Mouse (Mus musculus) gastrocnemius, postnatal 36 days (tissue): ENCODE data around the gene Prkn. TPM values are rescaled to one million over a fixed set of nuclear protein-coding genes. Genes with fewer than 3 reads are reported as not detected.

ENCODE experiments used
- DNase-seq, 2 experiments: peaks; one replicate each; pipeline ENCODE4 v3.0.0; 2022
- intact Hi-C: fragments of 180-260 bp; cut with DNase I; formaldehyde crosslinking; loops from one replicate; pipeline ENCODE4 v1.15.1; 2025
- total RNA-seq, 2 experiments: library from RNA; stranded (reverse); gene quantifications; 2 replicates each; pipeline ENCODE4 v1.2.3; 2021

Prkn gene
- total RNA-seq, 2 experiments from 2014 or later: 15.2 TPM

DNA sequence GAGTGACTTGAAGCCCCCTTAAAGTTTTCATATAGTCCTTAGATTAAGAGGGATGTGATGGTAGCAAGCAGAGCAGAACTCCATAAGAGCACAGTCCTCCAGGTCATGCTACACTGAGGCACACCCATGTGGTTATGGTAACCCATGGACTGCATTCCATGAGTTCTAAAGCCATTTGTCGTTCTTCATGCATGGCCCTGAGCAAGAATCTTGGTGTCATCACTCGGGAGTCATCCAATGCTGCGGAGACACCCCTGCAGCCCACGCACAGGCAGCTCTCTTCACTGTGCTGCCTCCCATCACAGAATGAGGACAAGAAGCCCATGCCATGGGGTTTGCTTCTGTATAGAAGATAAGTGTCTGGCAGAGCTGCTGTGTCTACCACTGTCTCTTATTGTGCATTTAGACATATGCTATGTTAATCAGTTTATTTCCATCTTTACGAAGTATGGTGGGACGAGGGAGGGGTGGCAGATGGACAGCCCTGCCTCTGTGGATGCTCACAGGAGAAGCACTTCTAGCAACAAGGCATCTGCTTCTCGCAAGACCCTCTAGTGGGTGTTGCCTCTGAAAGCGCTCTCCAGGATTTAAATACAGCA, 543.3 kb downstream of the Prkn start:
- DNase-seq: no peak
- intact Hi-C loops: no loop called here

DNA sequence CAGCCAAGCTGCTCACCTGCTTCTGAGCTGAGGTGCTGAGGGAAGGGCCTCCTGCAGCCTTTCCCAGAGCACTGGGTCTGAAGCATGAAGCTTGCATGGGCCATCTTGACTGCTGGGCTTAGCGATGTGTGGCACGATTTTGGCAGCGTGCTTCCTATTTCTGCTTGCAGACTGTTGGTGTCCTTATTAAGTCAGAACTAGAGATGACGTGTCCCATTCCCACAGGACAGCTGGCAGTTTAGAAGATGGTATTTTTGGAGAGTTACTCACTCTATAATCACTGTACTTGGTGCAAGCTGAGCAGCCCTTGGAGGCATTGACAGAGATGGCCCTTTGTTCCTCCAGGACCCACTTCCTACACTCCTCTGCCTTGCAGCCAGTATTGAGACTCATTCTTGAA, 545.1 kb downstream of the Prkn start:
- intact Hi-C loops: no loop called here
- DNase-seq: no peak

DNA sequence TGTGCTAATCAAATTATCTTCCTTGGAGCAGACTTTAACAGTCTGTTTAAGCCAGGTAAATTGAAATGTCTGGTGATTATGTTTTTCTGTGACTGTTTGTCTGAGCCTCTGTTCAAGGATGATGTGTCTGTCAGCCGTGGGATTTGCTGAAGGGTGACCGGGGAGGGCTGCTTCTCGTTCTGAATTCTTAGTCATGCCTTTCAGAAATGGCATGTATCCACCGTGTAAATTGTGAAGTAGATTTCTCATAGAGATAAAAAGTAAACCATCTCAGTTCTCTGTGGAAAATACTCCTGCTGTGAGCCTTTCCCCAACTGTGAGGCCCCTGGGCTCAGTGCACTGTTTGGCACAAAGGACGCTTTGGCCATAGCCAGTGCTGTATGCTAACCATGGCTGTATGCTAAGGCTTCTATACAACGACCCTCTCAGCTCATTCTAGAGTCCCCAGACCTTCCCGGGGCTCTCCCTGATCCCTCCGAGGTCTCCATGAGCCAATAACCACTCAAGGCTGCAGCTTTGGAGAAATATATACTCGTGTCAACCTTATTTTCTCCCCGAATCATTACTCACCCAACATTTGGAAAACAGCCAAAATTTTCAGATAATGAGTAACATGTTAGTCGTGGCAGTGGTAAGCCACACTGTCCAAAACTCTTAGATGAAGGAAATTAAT, 552.6 kb downstream of the Prkn start:
- DNase-seq: no peak
- intact Hi-C loops: no loop called here

DNA sequence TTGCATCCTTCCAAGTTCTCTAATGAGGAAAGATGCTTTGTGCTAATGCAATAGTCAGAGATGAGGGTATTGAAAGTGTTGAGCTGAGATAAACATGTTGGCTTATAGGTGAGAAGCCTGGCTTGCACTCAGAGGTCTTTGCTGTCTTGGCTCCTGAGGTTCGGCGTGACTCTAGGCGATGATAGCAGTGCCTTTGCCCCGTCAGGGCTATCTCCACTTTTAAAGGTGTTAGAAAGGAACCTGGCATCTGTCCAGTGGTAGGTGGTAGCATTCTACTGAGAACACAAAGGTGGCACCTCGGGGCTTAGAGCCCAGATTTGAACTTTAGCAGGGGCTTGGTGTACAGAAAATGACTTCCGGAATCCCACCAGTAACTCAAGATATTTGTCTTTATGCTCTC, 554.4 kb downstream of the Prkn start:
- intact Hi-C loops: no loop called here
- DNase-seq: no peak

DNA sequence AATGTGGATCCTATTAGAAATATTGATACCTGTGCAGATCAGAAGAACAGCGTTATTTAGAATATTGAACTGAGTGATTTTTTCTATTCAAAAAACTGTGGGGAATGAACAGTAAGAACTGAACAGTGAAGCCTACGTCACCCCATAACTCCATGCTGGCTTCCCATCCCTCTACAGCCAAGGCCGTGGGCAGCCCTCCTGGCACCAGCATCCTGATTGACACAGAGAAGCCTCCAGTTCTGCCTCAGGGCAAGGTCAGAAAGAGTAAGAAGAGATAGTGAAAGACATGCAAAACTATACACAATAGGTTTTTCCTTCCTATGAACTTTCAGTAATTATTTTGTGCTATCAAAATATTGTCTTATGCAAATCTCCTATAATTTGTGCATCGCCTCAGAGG, 557.5 kb downstream of the Prkn start:
- intact Hi-C loops: no loop called here

DNA sequence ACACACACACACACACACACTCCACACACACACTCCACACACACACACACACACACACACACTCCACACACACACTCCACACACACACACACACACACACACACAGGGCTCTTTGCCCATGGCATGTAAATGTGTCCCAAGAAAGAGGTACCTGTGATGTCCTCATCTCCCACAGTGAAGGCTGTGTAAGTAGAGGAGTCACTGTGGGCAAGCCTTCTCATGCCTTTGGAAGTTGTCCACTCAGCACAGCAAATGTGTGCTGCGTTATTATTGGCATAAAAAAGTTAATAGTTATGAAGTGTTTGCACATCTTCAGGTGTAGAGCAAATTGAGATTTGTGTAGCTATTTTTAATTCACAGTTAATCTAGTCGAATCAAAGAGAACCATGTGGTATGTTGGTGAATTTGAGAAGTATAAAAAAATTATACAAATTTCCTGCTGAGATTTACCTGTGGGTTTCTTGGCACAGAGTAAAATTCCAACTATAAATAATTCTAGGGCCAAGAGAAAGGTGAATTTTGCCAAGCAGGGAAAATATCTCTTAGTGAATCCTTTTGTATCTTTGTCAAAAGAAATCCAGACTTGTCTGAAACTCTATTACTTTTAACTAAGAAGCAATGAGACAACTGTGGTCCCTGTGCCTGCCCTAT, 562.2 kb downstream of the Prkn start:
- no peak for DNase-seq
- intact Hi-C loops: no loop called here

More for the DNA sequence above, 557.5 kb downstream of the Prkn start:
- no peak for DNase-seq

DNA sequence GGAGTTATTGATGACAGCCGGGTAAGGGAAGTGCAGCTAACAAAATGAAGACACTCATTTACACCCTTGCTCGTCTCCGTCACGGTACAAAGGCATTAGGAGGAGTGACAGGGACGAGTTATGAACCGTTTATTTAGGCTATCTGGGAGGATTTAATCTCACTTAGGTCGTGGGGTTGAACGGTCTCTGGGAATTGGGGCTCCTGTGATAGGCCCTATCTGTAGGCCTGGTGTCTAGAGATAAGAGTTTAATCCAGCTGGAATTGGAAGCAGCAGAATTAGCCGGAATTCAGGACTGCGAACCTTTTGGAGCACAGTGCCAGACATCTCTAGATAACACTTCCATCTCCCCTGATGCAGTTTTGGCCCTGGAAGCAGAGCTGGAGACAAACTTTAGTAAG, 571.2 kb downstream of the Prkn start:
- DNase-seq: no peak
- intact Hi-C loops: no loop called here

DNA sequence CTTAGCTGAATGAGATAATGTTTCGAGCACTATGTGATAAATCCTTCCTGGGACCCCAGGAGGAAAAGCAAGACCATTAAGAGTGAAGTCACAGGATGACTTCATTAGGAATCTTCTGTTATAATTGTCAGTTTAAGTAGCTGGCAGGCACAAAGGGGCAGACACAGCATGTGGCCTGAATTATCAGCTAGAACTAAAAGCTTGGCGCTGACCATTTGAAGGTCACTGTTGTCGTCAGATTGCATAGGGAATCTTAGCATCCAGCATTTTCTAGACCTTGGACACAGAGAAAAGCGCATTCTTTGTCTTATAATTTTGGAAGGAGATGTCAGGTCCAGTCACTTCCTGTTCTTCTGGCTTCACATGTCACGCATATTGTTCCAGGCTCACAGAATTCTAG, 573.5 kb downstream of the Prkn start:
- no peak for DNase-seq
- intact Hi-C loops: no loop called here

DNA sequence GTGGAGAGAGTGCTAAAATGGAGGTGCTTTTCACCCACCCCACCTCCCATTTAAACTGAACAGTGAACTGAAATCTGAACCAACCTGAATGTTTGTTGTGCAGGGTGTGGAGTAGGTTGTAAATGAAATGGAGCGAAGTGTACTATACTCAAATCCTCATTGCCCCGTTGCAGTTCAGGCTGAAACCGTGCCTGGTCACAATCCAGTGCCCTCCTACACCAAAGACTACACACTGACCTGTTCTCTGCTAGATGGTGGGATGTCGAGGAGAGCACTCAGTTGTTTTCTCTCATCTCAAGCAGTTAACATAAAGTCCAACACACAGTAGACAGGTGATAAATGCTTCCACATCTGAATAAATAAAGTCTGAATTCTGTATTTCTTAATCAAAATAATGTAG, 574.1 kb downstream of the Prkn start:
- intact Hi-C loops: no loop called here
- DNase-seq: no peak

DNA sequence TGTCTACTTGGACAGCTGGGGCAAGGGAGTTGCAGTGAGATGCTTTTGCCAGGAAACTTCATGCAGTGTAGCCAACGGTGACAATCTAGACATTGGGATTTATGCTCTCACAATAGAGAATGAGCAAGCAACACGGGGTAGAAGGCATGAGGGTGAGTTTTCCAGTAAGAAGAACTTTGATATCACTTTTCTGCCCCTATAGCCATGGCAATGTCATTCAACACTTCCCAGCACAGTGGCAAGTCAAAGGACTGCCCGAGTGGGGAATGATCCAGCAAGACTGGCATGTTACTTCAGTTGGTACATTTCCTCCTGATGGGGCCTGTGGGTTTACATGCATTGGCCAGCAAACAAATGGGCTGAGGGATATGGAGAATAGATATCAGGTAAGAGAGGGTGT, 577.0 kb downstream of the Prkn start:
- DNase-seq: no peak

DNA sequence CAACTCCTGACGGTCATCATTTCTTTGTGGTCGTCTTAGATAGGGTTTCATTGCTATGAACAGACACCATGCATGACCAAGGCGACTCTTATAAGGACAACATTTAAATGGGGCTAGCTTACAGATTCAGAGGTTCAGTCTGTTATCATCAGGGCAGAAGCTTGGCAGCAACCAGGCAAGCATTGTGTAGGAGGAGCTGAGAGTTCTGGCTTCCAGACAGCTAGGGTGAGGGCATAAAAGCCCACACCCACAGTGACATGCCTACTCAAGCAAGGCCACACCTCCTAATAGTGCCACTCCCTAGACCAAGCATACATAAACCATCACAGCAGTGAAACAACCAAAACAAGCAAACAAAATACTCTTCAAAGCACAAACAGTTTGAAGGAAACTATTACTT, 579.3 kb downstream of the Prkn start:
- DNase-seq: no peak
- intact Hi-C loops: no loop called here

More for the DNA sequence above, 577.0 kb downstream of the Prkn start:
- intact Hi-C loops: no loop called here

DNA sequence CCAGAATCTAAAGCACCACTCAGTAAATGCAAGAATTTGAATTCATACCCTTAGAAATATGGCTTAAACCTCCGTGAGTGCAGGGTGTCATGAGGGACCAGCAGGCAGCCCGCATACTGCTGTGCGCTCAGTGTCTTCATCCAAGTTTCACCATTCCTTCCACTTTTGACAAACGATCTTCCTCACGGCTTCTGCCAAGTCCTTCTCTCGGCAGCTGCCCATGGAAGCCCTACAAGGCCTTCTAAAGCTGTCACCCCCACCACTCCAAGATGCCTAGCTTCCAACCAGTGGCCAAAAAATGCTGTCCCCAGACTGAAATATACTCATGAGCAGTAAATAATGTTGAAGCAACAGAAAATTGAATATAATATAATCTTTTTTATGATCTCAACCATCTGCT, 580.7 kb downstream of the Prkn start:
- intact Hi-C loops: no loop called here
- no peak for DNase-seq

DNA sequence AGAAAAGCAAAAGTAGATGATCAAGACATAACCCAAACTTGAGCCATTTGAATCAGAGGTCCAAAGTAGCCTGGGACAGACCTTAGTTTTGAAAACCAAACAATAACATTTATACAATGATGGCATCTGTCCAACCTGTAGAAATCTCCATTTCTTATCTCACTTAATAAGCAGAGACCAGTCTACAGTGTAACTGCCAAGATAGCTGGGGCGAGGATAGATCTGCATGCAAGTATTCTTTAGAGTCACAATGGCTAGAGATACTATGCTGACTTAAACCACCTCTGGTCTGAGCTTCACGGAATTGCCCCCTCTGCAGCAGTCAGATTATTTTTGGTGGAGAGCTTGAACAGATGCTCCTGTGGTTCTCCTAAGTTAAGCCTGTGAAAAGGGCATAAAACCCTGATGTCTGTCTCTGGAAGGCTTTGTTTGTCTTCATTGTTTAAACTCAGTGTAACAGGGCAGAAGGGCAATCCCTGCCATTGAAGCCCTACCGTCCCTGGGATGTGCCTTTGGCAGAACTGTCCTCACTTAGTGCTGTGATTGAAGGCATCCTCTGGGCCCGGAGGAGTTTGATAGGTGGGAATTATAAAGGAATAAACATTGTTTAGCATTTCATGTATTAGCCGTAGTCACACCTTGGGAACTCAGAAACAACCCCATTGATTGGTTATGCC, 581.2 kb downstream of the Prkn start:
- intact Hi-C loops: no loop called here
- no peak for DNase-seq

DNA sequence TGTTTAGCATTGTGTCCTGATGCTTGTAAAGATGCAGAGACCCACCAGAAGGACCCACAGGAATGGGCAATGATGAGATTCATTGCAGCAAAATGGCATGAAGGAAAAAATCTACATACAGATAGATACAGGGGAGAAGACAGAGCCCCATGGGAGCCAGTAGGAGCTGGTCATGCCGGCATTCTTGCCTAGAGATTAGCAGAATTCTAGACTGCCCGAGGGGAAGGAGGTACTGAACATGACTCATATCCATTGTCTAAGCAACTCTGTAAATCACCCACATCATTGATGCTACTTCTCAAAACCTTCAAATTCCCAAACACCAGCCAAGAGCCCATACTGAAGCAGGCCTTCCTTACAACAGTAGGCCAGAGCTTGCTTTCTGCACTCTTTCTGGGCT, 591.1 kb downstream of the Prkn start:
- intact Hi-C loops: no loop called here
- DNase-seq: no peak

DNA sequence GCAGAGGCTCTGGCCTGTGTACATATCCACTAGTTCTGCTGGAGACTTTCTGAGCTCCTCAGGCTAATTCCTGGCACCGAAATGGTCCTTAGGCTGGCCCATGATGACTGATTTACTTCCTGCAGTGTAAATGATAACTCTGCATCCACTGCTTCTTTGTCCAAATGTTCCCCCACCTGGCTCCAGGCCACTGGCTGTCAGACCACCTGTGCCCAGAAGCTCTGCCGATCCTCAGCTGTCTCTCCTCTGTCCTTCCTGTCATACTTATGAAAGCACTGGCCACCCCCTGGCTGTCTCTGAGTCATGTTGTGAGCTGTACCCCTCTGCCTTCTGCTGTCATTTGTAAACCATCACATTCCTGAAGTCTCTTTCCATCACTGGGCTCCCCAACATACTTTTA, 592.4 kb downstream of the Prkn start:
- DNase-seq: no peak

DNA sequence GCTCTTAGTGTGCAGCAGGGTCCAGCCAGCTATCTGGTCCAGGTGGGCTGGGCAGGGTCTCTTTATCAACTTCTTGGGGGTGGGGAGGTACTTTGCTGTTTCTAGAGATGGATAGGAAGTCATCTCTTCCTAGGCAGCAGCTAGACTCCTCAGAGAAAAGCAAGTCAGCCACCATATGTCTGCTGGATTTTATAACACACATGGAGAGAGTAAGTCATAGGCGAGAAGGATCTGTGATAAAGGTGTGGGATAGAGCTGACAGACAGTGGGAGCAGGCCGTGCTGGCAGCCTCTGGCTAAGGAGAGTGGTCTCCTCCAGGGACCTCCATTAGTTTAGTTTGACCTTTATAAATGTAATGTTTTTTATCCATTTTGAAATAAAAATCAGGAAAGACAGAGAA, 622.5 kb downstream of the Prkn start:
- DNase-seq: no peak

More for the DNA sequence above, 592.4 kb downstream of the Prkn start:
- intact Hi-C loops: no loop called here

DNA sequence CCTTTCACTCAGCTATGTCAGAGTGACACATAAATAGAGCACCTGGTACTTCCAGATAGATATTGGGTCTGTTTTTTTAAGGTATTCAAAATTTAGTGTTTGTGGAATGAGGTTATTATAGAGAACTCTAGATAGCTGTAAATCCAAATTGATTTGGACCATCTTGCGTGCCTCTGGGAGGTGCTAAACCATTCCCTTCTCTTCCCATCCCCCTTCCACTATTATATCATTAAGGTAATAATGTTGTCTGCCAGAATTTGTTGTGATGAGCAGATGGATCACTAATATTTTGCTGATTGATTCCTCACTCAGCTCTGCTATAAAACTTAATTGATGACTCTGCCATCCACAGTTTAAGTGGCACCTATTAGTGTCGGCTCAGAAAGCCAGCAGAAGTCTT, 625.9 kb downstream of the Prkn start:
- intact Hi-C loops: no loop called here
- DNase-seq: no peak

More for the DNA sequence above, 622.5 kb downstream of the Prkn start:
- intact Hi-C loops: no loop called here

DNA sequence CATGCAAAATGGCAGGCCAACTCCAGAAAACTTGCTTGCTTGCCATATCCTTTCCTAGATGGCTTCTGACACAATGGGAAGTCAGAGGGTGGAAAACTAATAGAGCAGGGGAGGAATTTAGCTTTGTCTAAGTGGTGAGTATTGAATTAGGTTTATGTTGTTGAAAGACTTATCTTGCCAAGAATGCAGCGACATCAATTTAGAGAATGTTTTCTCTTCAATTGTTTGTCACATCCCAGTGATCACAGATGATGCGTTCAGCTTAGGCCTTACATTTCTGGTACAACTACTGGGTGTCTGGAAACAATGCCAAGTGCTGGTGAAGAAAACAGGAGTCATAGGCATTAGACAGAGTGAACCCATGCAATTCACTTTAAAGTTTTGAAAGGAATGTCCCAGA, 628.4 kb downstream of the Prkn start:
- intact Hi-C loops: no loop called here
- no peak for DNase-seq

DNA sequence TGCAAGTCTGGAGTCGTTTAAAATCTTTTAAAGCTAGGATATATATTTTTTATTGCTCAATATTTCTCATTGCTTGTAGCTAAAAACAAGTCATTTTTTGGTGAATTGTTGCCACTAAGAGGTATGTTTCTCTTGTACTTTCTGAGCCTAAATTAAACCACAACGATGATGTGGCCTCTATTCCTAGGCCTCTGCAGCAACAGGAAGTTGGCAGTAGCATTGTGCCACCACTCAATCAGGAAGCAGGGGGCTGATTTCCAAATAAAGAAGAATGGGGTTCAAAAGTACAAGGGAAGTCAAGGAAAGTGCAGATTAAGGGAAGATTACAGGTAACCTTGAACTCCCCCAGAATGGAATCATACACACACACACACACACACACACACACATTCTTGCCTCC, 642.8 kb downstream of the Prkn start:
- intact Hi-C loops: no loop called here
- no peak for DNase-seq

DNA sequence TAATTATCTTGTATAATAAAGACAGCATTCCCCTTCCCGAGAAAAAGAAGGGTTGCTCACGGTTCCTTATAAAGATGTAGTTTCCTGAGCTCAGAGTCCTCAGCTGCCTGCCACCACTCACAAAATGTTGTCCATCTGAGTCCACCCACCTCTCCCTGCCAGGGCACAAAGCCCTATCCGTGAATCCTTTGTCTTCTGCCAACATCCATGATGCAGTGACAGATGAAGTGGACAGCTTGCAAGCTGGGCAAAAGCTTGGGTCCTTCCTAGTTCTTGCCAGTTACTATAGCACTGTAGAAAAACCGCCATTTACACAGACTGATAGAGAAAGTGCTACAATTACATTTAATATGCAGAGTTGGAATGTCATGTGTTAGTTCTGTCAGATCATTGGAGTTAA, 649.9 kb downstream of the Prkn start:
- no peak for DNase-seq
- intact Hi-C loops: no loop called here

DNA sequence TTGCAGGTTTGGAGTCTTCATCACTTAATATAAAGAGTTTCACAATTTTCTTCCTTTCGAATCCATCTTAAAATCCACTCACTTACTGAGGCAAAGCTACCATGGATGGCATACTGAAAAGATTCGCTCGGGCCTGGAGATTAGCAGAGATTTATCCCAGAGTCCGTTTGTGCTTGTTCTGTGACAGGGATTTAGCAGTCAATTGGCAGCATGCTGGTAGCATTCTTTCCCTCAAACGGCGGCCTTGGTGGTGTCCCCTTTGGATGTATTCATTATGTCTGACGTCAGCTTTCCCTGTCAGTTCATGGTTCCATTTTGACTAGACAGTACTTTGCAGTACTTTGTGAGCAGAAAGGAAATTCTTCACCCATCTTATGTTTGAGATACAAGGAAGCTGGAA, 662.4 kb downstream of the Prkn start:
- intact Hi-C loops: no loop called here
- DNase-seq: no peak

DNA sequence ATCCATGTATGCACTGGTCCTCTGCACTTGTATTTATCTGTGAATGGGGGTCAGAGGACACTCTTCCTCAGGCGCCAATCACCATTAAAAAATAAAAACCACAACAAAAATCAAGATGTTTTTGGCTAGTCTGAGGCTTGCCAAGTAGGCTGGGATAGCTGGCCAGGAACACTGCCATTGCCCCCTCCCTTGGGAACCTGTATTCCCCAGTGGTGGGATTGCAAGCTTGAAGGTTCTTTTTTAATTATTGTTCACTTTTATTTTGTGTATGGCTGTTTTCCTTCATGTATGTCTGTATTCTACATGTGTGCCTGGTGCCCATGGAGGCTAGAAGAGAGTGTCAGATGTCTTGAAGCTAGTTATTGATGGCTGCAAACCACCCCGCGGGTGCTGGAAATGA, 664.3 kb downstream of the Prkn start:
- intact Hi-C loops: no loop called here
- DNase-seq: no peak
